Mouse (Mus musculus) layer of hippocampus, postnatal 14 days (tissue): ENCODE data around the gene Flot1. TPM values are rescaled to one million over a fixed set of nuclear protein-coding genes. Genes with fewer than 3 reads are reported as not detected.

ENCODE experiments used
- DNase-seq, 2 experiments: peaks; one replicate each; pipeline ENCODE4 v3.0.0; 2021 to 2022; ENCODE audit warnings: low spot score in 2 of 2, mixed read lengths in 1 of 2
- microRNA-seq, 2 experiments: library from miRNA; unstranded; fragments of <30 nt; microRNA quantifications; one replicate each; pipeline ENCODE4 v1.2.0; 2021
- total RNA-seq, 2 experiments: library from RNA; stranded (reverse); gene quantifications; 2 replicates each; pipeline ENCODE4 v1.2.3; 2021

Flot1 gene
- total RNA-seq, 2 experiments from 2014 or later = 139 to 147 TPM

GRCm38 (mm10) chr17:35865481-35866280 is 42.7 kb downstream of the Flot1 start, which contains the start of gene Ppp1r18:
Gene Ppp1r18 (plus strand): TSS chr17:35865593.
- peak in 1 of 2 experiments; percentile 41 for DNase-seq

GRCm38 (mm10) chr17:35866281-35866831 is 43.3 kb downstream of the Flot1 start:
- DNase-seq = peak in 1 of 2 experiments; percentile 39

- no peak for DNase-seq
Observed at GRCm38 (mm10) chr17:35866911-35867890, 44.2 kb downstream of the Flot1 start.

GRCm38 (mm10) chr17:35868165-35868820 is 45.3 kb downstream of the Flot1 start:
- DNase-seq = no peak

- no peak for DNase-seq
Observed at GRCm38 (mm10) chr17:35868961-35869345, 45.9 kb downstream of the Flot1 start.

GRCm38 (mm10) chr17:35869346-35870067 is 46.5 kb downstream of the Flot1 start:
- peak in 1 of 2 experiments; percentile 39 for DNase-seq

- peak in 1 of 2 experiments; percentile 52 for DNase-seq
Observed at GRCm38 (mm10) chr17:35870151-35870883, 47.3 kb downstream of the Flot1 start.

- DNase-seq = no peak
Observed at GRCm38 (mm10) chr17:35870884-35871696, 48.1 kb downstream of the Flot1 start.

- peak; percentile 84 to 86 for DNase-seq
Observed at GRCm38 (mm10) chr17:35873774-35874519, 50.9 kb downstream of the Flot1 start.

- DNase-seq = no peak
Observed at GRCm38 (mm10) chr17:35874721-35875120, 51.7 kb downstream of the Flot1 start.

GRCm38 (mm10) chr17:35879245-35880057 is 56.4 kb downstream of the Flot1 start, which contains the start of gene Dhx16:
Gene Dhx16 (plus strand): TSS chr17:35879819.
- peak; percentile 90 to 96 for DNase-seq

Small RNA genes within 50 kb of the gene (microRNA-seq; reads per million reads assigned to microRNA genes)
- gene Gm28033 = 0.90 to 1.1 reads per million in 2 experiments

Other genes starting within 250 kb of the Flot1 start
- gene Sfta2, start 221.7 kb upstream of the Flot1 start, total RNA-seq = not detected
- not detected for gene Gm9573, start 196.6 kb upstream of the Flot1 start, total RNA-seq
- gene Mucl3, start 179.5 kb upstream of the Flot1 start, total RNA-seq = not detected
- gene Vars2, start 155.6 kb upstream of the Flot1 start, total RNA-seq = 10 to 100 TPM; 34.3 to 34.8 TPM
- 10 to 100 TPM; 23.9 to 25.8 TPM for gene Gtf2h4, start 149.5 kb upstream of the Flot1 start, total RNA-seq
- 10 to 100 TPM; 73.6 to 81.0 TPM for gene Ddr1, start 118.6 kb upstream of the Flot1 start, total RNA-seq
- gene Ier3, start 1.5 kb upstream of the Flot1 start, total RNA-seq = 1 to 10 TPM; 3.8 to 4.2 TPM
- gene Tubb5, start 15.1 kb downstream of the Flot1 start, total RNA-seq = 100 to 1,000 TPM; 615 to 684 TPM
- gene Mdc1, start 18.3 kb downstream of the Flot1 start, total RNA-seq = 10 to 100 TPM; 13.6 to 15.0 TPM
- 1 to 10 TPM; 3.9 to 4.7 TPM for gene Nrm, start 38.1 kb downstream of the Flot1 start, total RNA-seq
- gene Ppp1r18, start 42.4 kb downstream of the Flot1 start, total RNA-seq = 10 to 100 TPM; 13.4 to 14.0 TPM
- 10 to 100 TPM; 30.3 to 33.6 TPM for gene Dhx16, start 56.6 kb downstream of the Flot1 start, total RNA-seq
- gene 2310061I04Rik, start 74.2 kb downstream of the Flot1 start, total RNA-seq = 10 to 100 TPM; 61.8 to 71.4 TPM
- gene Atat1, start 86.8 kb downstream of the Flot1 start, total RNA-seq = 10 to 100 TPM; 82.6 to 87.1 TPM
- 10 to 100 TPM; 41.2 to 42.7 TPM for gene Mrps18b, start 93.2 kb downstream of the Flot1 start, total RNA-seq
- 10 to 100 TPM; 68.3 to 74.5 TPM for gene Ppp1r10, start 93.2 kb downstream of the Flot1 start, total RNA-seq
- gene Abcf1, start 146.5 kb downstream of the Flot1 start, total RNA-seq = 10 to 100 TPM; 76.7 to 84.5 TPM
- 100 to 1,000 TPM; 133 to 136 TPM for gene Gnl1, start 156.6 kb downstream of the Flot1 start, total RNA-seq
- 10 to 100 TPM; 59.7 to 63.8 TPM for gene Prr3, start 157.0 kb downstream of the Flot1 start, total RNA-seq
- gene H2-T24, start 197.3 kb downstream of the Flot1 start, total RNA-seq = 1 to 10 TPM; 1.0 to 1.1 TPM
- 1 to 10 TPM; 3.0 to 3.6 TPM for gene H2-T23, start 209.6 kb downstream of the Flot1 start, total RNA-seq
- 1 to 10 TPM; 9.1 to 9.2 TPM for gene H2-T22, start 219.5 kb downstream of the Flot1 start, total RNA-seq
- gene Gm6034, start 219.7 kb downstream of the Flot1 start, total RNA-seq = not detected
- under 1 TPM; 0.31 to 0.32 TPM for gene Gm11127, start 235.1 kb downstream of the Flot1 start, total RNA-seq